Mouse (Mus musculus): ENCODE results near the gene 2510039O18Rik. TPM values are rescaled to one million over a fixed set of nuclear protein-coding genes. Genes with fewer than 3 reads are reported as not detected.
A peak's percentile ranks its signal among the peaks of the same experiment; 100 is the strongest.

Gene 2510039O18Rik
- polyA plus RNA-seq, 1 experiment from 2014 or later = 13.0 TPM

DNA sequence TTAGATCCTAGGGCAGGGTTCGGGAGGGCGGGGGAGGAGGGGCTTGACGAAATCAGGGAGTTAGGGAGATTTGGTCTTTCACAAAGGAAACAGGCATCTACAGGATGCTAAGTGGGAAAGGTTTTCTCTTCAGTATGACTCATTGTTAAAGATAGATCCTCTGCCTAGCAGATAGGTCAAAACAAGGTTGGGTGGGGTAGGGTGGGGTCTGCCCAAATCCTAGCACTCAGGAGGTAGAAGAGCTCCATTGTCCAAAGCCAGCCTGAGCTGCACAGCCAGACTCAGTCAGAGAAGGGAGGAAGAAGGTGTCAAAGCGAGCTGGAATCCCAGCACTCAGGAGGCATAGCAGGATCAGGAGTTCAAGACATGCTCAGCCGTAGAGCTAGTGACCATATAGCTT, 3.2 kb upstream of the 2510039O18Rik start:
- H3K4me1 ChIP-seq (replicated peaks) = peaks cover 31% of the 10 kb centered on the region
- no peaks in the 10 kb centered on the region for H3K9me3 ChIP-seq
- no peaks in the 10 kb centered on the region for H3K36me3 ChIP-seq
- no peak overlapping the region for H3K27ac ChIP-seq
- ATAC-seq (ENCODE audit: low FRiP score) = no peak
- no peak overlapping the region for H3K9ac ChIP-seq
- H3K4me3 ChIP-seq = no peak overlapping the region
- no peak overlapping the region for H3K4me2 ChIP-seq
- WGBS = 64% methylated on average over 5 of the region's 5 CpGs
- peaks cover 15% of the 10 kb centered on the region; the same call in 1 of the 2 replicates for H3K27me3 ChIP-seq

GRCm38 (mm10) chr4:147938148-147939096, 2.3 kb upstream of the 2510039O18Rik start:
- peaks cover 15% of the 10 kb centered on the region; the same call in 1 of the 2 replicates for H3K27me3 ChIP-seq
- no peak for ATAC-seq (ENCODE audit: low FRiP score)
- 77% methylated on average over 14 of the region's 14 CpGs for WGBS
- no peaks in the 10 kb centered on the region for H3K9me3 ChIP-seq
- H3K4me3 ChIP-seq = no peak overlapping the region
- peaks cover 7% of the 10 kb centered on the region; the same call in 1 of the 2 replicates for H3K36me3 ChIP-seq
- H3K4me1 ChIP-seq (replicated peaks) = peaks cover 40% of the 10 kb centered on the region
- H3K27ac ChIP-seq = no peak overlapping the region
- H3K4me2 ChIP-seq = no peak overlapping the region
- H3K9ac ChIP-seq = no peak overlapping the region

DNA sequence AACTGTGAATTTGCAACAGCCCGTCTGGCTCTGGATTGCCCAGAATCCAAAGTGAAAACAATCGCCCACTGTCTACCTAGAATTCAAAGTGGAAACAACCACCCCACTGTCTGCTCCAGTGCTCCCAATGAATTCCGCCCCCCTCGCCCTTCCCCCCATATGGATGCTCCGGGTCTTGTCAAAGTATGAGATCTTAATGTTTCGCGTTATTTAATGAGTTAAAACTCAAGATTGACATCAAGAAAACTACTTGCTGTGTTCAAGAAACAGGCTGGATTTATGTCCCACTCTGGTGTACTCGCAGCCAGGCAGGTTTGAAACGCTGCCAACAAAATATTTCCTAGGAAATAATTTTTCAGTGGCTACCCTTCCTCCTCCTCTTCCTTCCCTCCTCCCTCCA, 584 bp upstream of the 2510039O18Rik start:
- Histone ChIP-seq H3K4me3 (no peak overlapping the region), H3K4me1 (replicated peaks) (peaks cover 45% of the 10 kb centered on the region), H3K9ac (no peak overlapping the region), H3K9me3 (no peaks in the 10 kb centered on the region), H3K27ac (peak overlapping the region; percentile 63), H3K4me2 (peak overlapping the region; percentile 100; the same call in 1 of the 2 replicates), H3K27me3 (peaks cover 15% of the 10 kb centered on the region; the same call in 1 of the 2 replicates), H3K36me3 (peaks cover 22% of the 10 kb centered on the region)
- 51% methylated on average over 9 of the region's 9 CpGs for WGBS
- ATAC-seq (ENCODE audit: low FRiP score) = 0 out of 2 replicates have a peak, but pooled peaks have one; percentile 19

DNA sequence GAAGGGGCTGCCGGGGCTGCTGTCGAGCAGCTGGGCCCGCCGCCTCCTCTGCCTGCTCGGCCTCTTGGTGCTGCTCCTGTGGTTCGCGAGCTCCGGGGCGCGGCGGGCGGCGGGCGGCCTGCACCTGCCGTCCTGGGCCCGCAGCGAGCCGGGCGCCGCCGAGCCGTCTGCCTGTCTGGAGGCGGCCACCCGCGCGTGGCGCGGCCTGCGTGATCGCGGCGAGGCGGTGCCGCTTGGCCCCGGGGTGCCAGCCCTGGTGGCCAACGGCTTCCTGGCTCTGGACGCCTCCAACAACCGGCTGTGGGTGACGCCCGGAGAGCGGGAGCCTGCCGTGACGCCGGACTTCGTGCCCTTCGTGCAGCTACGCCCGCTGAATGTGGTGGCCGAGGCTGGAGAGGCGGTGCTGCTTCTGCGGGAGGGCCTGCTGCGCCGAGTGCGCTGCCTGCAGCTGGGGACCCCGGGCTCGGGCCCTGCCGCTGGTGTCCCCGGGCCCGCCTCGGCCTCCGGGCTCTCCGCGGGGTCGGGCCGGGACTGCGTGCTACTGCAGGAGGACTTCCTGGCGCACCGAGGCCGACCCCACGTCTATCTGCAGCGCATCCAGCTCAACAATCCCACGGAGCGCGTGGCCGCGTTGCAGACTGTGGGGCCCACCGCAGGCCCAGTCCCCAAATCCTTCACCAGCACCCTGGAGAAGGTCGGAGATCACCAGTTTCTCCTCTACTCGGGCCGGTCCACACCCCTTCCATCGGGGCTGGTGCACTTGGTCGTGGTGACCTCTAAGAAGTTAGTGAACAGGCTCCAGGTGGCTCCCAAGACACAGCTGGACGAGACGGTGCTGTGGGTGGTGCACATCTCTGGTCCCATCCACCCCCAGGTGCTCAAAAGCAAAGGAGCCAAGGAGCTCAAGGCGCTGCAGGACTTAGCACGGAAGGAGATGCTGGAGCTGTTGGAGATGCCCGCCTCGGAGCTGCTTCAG, 638 bp downstream of the 2510039O18Rik start:
- H3K4me2 ChIP-seq = peak overlapping the region; percentile 100
- peak overlapping the region; percentile 97 for H3K4me3 ChIP-seq
- H3K27me3 ChIP-seq = 0 out of 2 replicates have a peak, but pooled peaks cover 9% of the 10 kb centered on the region
- no peaks in the 10 kb centered on the region for H3K9me3 ChIP-seq
- peak overlapping the region; percentile 95 for H3K9ac ChIP-seq
- peaks cover 43% of the 10 kb centered on the region for H3K4me1 ChIP-seq (replicated peaks)
- WGBS = 9% methylated on average over 81 of the region's 88 CpGs
- ATAC-seq (ENCODE audit: low FRiP score) = peak; percentile 52
- H3K27ac ChIP-seq = peak overlapping the region; percentile 79
- peaks cover 34% of the 10 kb centered on the region for H3K36me3 ChIP-seq

GRCm38 (mm10) chr4:147943005-147943404, 2.3 kb downstream of the 2510039O18Rik start:
- Histone ChIP-seq H3K36me3 (peaks cover 50% of the 10 kb centered on the region), H3K9me3 (no peaks in the 10 kb centered on the region), H3K4me1 (replicated peaks) (peaks cover 39% of the 10 kb centered on the region), H3K4me3 (peak overlapping the region; percentile 3), H3K27me3 (0 out of 2 replicates have a peak, but pooled peaks cover 6% of the 10 kb centered on the region), H3K4me2 (peak overlapping the region; percentile 100), H3K27ac (no peak overlapping the region), H3K9ac (peak overlapping the region; percentile 8; the same call in 1 of the 2 replicates)
- 100% methylated on average over 1 of the region's 1 CpGs for WGBS
- no peak for ATAC-seq (ENCODE audit: low FRiP score)

GRCm38 (mm10) chr4:147947511-147947910, 6.8 kb downstream of the 2510039O18Rik start:
- no peak overlapping the region for H3K4me3 ChIP-seq
- 75% methylated on average over 2 of the region's 2 CpGs for WGBS
- no peak for ATAC-seq (ENCODE audit: low FRiP score)
- no peak overlapping the region for H3K4me2 ChIP-seq
- no peaks in the 10 kb centered on the region for H3K27me3 ChIP-seq
- H3K9ac ChIP-seq = no peak overlapping the region
- H3K36me3 ChIP-seq = peaks cover 73% of the 10 kb centered on the region
- H3K27ac ChIP-seq = no peak overlapping the region
- peaks cover 22% of the 10 kb centered on the region for H3K4me1 ChIP-seq (replicated peaks)
- H3K9me3 ChIP-seq = no peaks in the 10 kb centered on the region

DNA sequence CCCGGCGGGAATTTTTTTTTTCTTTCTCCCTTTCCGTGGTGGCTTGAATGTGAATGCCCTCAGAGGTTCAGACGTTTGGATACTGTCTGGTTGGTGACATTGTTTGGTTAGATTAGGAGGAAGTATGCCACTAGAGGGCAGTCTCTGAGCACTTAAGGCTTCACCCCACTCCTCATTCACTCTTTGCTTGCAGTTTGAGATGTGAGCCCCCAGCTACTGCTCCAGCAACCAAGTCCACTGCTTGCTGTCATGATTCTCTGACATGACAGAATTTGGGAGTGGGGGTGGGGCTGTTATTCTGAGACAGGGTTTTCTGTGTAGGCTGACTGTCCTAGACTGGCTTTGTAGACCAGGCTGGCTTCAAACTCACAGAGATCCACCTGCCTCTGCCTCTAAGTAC, 12.9 kb downstream of the 2510039O18Rik start:
- H3K9ac ChIP-seq = no peak overlapping the region
- no peak overlapping the region for H3K4me3 ChIP-seq
- 18% methylated on average over 4 of the region's 4 CpGs for WGBS
- H3K4me1 ChIP-seq (replicated peaks) = no peaks in the 10 kb centered on the region
- no peak overlapping the region for H3K4me2 ChIP-seq
- peaks cover 19% of the 10 kb centered on the region for H3K36me3 ChIP-seq
- H3K9me3 ChIP-seq = no peaks in the 10 kb centered on the region
- no peak overlapping the region for H3K27ac ChIP-seq
- H3K27me3 ChIP-seq = no peaks in the 10 kb centered on the region
- no peak for ATAC-seq (ENCODE audit: low FRiP score)

- H3K36me3 ChIP-seq = peaks cover 2% of the 10 kb centered on the region
- H3K4me3 ChIP-seq = no peak overlapping the region
- no peak overlapping the region for H3K27ac ChIP-seq
- no peak for ATAC-seq (ENCODE audit: low FRiP score)
- WGBS = 47% methylated on average over 11 of the region's 11 CpGs
- H3K9me3 ChIP-seq = no peaks in the 10 kb centered on the region
- H3K9ac ChIP-seq = no peak overlapping the region
- no peaks in the 10 kb centered on the region; the same call in 1 of the 2 replicates for H3K4me1 ChIP-seq (replicated peaks)
- H3K27me3 ChIP-seq = no peaks in the 10 kb centered on the region
- H3K4me2 ChIP-seq = no peak overlapping the region
Measured at GRCm38 (mm10) chr4:147957141-147957540, 16.4 kb downstream of the 2510039O18Rik start.

GRCm38 (mm10) chr4:147959881-147960831, 19.5 kb downstream of the 2510039O18Rik start:
- no peaks in the 10 kb centered on the region for H3K9me3 ChIP-seq
- WGBS = 48% methylated on average over 6 of the region's 6 CpGs

DNA sequence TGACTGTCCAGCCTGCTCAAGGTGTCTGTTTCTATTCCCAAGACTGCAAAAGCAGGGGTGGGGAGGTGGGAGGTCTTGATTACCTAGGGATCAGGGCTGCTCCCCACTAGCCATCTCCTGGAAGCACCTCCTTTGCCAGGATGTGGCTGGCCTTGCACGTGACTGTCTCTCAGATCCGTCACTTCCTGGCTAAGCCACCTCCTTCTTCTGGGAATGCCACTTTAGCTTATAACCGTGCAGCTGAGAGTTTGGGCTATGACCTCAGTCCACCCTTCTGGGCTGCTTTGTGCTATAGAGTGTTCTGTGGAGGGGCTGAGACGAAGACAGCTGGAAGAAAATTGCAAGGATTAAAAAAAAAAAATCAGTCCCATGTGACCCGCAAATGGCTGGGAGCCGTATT, 22.1 kb downstream of the 2510039O18Rik start:
- WGBS = 56% methylated on average over 6 of the region's 6 CpGs
- no peaks in the 10 kb centered on the region for H3K27me3 ChIP-seq
- no peaks in the 10 kb centered on the region; the same call in 1 of the 2 replicates for H3K4me1 ChIP-seq (replicated peaks)
- H3K4me3 ChIP-seq = no peak overlapping the region
- H3K4me2 ChIP-seq = no peak overlapping the region
- H3K9ac ChIP-seq = no peak overlapping the region
- no peaks in the 10 kb centered on the region for H3K9me3 ChIP-seq
- no peak overlapping the region for H3K27ac ChIP-seq
- H3K36me3 ChIP-seq = no peaks in the 10 kb centered on the region
- ATAC-seq (ENCODE audit: low FRiP score) = no peak

More at GRCm38 (mm10) chr4:147959881-147960831, 19.5 kb downstream of the 2510039O18Rik start:
- Histone ChIP-seq H3K27me3 (no peaks in the 10 kb centered on the region), H3K36me3 (no peaks in the 10 kb centered on the region), H3K4me1 (replicated peaks) (no peaks in the 10 kb centered on the region; the same call in 1 of the 2 replicates), H3K27ac (no peak overlapping the region), H3K9ac (no peak overlapping the region), H3K4me3 (no peak overlapping the region), H3K4me2 (no peak overlapping the region)
- peak; percentile 84 for ATAC-seq (ENCODE audit: low FRiP score)

- Histone ChIP-seq H3K9me3 (no peaks in the 10 kb centered on the region), H3K4me1 (replicated peaks) (no peaks in the 10 kb centered on the region; the same call in 1 of the 2 replicates), H3K27me3 (no peaks in the 10 kb centered on the region), H3K4me2 (no peak overlapping the region), H3K36me3 (no peaks in the 10 kb centered on the region), H3K9ac (no peak overlapping the region), H3K27ac (no peak overlapping the region), H3K4me3 (no peak overlapping the region)
- WGBS = 92% methylated on average over 15 of the region's 15 CpGs
- ATAC-seq (ENCODE audit: low FRiP score) = no peak
Measured at GRCm38 (mm10) chr4:147963623-147964022, 22.9 kb downstream of the 2510039O18Rik start.

Data from hindbrain, embryonic 13.5 days (tissue).